Mouse (Mus musculus) intestine, embryonic 15.5 days (tissue): ENCODE measurements around the gene Gm20388. TPM values are rescaled to one million over a fixed set of nuclear protein-coding genes. Genes with fewer than 3 reads are reported as not detected.
A peak's percentile ranks its signal among the peaks of the same experiment; 100 is the strongest.

ENCODE experiments used
- ATAC-seq: fragments of 200-750 bp; cut with Nextera tagmentation; 2 replicates; pipeline ENCODE4 v1.8.0; 2017; ENCODE audit warnings: moderate TSS enrichment, moderate library complexity
- H3K27ac ChIP-seq: fragments of 300-500 bp; sonication (generic); 2 replicates; pipeline ENCODE4 v1.5.1; 2015; ENCODE audit warnings: mild to moderate bottlenecking, inconsistent platforms
- H3K27me3 ChIP-seq: fragments of 300-500 bp; sonication (generic); replicated peaks from 2 replicates; pipeline ENCODE4 v1.6.1; 2015; ENCODE audit warnings: inconsistent platforms
- H3K36me3 ChIP-seq: fragments of 300-500 bp; sonication (generic); 2 replicates; pipeline ENCODE4 v1.6.1; 2015; ENCODE audit warnings: inconsistent platforms
- H3K4me1 ChIP-seq: fragments of 300-500 bp; sonication (generic); replicated peaks from 2 replicates; pipeline ENCODE4 v1.6.1; 2015; ENCODE audit warnings: inconsistent platforms
- H3K4me2 ChIP-seq: fragments of 300-500 bp; sonication (generic); replicated peaks from 2 replicates; pipeline ENCODE4 v1.6.1; 2015; ENCODE audit warnings: mild to moderate bottlenecking, inconsistent platforms
- H3K4me3 ChIP-seq: fragments of 300-500 bp; sonication (generic); replicated peaks from 2 replicates; pipeline ENCODE4 v1.5.1; 2015; ENCODE audit warnings: inconsistent platforms
- H3K9ac ChIP-seq: fragments of 300-500 bp; sonication (generic); 2 replicates; pipeline ENCODE4 v1.6.1; 2015; ENCODE audit warnings: inconsistent platforms
- H3K9me3 ChIP-seq: fragments of 300-500 bp; sonication (generic); 2 replicates; pipeline ENCODE4 v1.6.1; 2016; ENCODE audit warnings: inconsistent platforms
- WGBS: fragments of 180-500 bp; shearing (Covaris S2); methylation state at CpG from one replicate; pipeline ENCODE4 v1.1.7; 2015; 5-methylcytosine and 5-hydroxymethylcytosine counted together
- polyA plus RNA-seq: library from polyadenylated mRNA; unstranded; fragments of >200 nt; fragmentation: Nextera tagmentation; extraction: Ambion mirVana; gene quantifications from 2 replicates; pipeline ENCODE4 v1.2.1, GENCODE M21; 2015

Gm20388 gene
- polyA plus RNA-seq, 1 experiment from 2014 or later, result not detected

DNA sequence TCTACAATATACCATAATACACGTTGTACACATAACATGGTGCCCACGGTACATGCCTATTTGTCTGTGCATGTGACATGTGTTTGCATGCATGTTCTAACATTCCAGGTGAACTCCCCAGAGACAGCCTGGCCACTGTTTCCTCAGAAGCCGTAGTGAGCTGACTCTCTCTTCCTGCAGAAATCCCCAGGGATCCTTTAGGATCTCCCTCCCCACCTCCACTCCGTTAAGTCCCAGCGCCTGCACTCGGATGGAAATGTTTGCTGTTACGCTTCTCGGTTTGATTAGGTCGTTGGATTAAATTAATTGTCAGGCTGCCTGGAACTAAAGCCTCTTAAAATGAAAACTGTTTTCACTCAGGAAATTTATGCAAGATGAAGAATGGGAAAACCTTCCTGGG, 4352.4 kb downstream of the Gm20388 start:
- Histone ChIP-seq H3K27ac (no peak overlapping the region), H3K4me3 (no peak overlapping the region), H3K9ac (no peak overlapping the region), H3K4me1 (peaks cover 48% of the 10 kb centered on the region), H3K27me3 (no peaks in the 10 kb centered on the region), H3K4me2 (no peak overlapping the region), H3K9me3 (no peaks in the 10 kb centered on the region), H3K36me3 (no peaks in the 10 kb centered on the region)
- WGBS, result 57% methylated on average over 9 of the region's 9 CpGs
- ATAC-seq, result no peak

GRCm38 (mm10) chr8:124264032-124264431, 4353.4 kb downstream of the Gm20388 start:
- ATAC-seq, result no peak
- no peak overlapping the region for H3K4me3 ChIP-seq
- H3K27me3 ChIP-seq, result no peaks in the 10 kb centered on the region
- H3K4me1 ChIP-seq, result peaks cover 46% of the 10 kb centered on the region
- H3K36me3 ChIP-seq, result no peaks in the 10 kb centered on the region
- WGBS, result 47% methylated on average over 8 of the region's 8 CpGs
- no peak overlapping the region for H3K4me2 ChIP-seq
- no peak overlapping the region for H3K27ac ChIP-seq
- no peaks in the 10 kb centered on the region for H3K9me3 ChIP-seq
- no peak overlapping the region for H3K9ac ChIP-seq

DNA sequence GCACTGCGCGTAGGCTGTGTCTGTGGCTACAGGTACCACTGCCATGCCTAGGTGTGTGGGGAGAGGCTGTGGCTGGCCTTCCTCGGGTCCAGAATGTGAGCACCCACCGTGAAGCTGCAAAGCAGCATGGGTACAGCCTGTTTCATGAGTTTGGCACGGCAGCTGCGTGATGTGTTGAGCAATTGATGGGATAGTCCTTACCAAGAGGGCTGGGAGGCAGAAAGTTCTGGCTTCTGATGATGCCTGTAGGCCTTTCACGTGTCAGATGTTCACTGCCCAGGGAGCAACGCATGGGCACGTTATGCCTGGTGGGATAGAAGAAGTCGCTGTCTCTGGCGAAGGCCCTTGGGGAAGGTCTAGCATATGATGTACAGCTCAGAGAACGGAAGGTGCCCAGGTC, 4354.0 kb downstream of the Gm20388 start:
- Histone ChIP-seq H3K36me3 (no peaks in the 10 kb centered on the region), H3K27me3 (no peaks in the 10 kb centered on the region), H3K4me2 (no peak overlapping the region), H3K27ac (no peak overlapping the region), H3K4me1 (peaks cover 40% of the 10 kb centered on the region), H3K9ac (no peak overlapping the region), H3K4me3 (no peak overlapping the region), H3K9me3 (no peaks in the 10 kb centered on the region)
- 74% methylated on average over 12 of the region's 12 CpGs for WGBS
- ATAC-seq, result no peak

DNA sequence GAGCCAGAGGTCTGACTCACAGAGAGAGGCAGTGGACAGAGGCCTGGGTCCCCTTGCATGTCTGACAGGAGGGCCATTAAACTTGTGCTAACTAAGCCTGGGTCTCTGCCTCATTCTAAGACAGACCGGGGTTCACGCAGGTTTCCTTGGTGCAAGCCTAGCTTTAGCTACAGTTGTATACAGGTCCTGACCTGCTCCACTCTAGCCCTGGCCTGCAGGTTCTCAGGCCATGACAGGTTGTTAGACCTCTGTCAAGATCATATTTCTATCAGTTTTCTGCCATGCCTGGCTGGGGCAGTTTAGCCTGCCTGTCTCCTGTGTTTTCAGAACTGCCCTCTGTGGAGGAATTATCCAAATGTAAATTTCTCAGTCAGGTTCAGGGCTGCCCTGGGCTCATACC, 4354.5 kb downstream of the Gm20388 start:
- 69% methylated on average over 2 of the region's 2 CpGs for WGBS
- Histone ChIP-seq H3K27ac (no peak overlapping the region), H3K9me3 (no peaks in the 10 kb centered on the region), H3K36me3 (no peaks in the 10 kb centered on the region), H3K4me2 (no peak overlapping the region), H3K27me3 (no peaks in the 10 kb centered on the region), H3K9ac (no peak overlapping the region), H3K4me3 (no peak overlapping the region), H3K4me1 (peaks cover 37% of the 10 kb centered on the region)
- no peak for ATAC-seq

- Histone ChIP-seq H3K9ac (no peak overlapping the region), H3K27me3 (no peaks in the 10 kb centered on the region), H3K36me3 (no peaks in the 10 kb centered on the region), H3K27ac (no peak overlapping the region), H3K9me3 (no peaks in the 10 kb centered on the region), H3K4me3 (no peak overlapping the region), H3K4me1 (peaks cover 32% of the 10 kb centered on the region), H3K4me2 (no peak overlapping the region)
- ATAC-seq, result peak; percentile 88
- 61% methylated on average over 8 of the region's 8 CpGs for WGBS
These were observed 4355.2 kb downstream of the Gm20388 start for GRCm38 (mm10) chr8:124265798-124266197.

GRCm38 (mm10) chr8:124267206-124267605, 4356.6 kb downstream of the Gm20388 start:
- Histone ChIP-seq H3K4me2 (no peak overlapping the region), H3K27me3 (no peaks in the 10 kb centered on the region), H3K4me3 (no peak overlapping the region), H3K4me1 (peaks cover 37% of the 10 kb centered on the region), H3K9me3 (no peaks in the 10 kb centered on the region), H3K36me3 (no peaks in the 10 kb centered on the region), H3K9ac (no peak overlapping the region), H3K27ac (no peak overlapping the region)
- ATAC-seq, result no peak
- 78% methylated on average over 4 of the region's 4 CpGs for WGBS

GRCm38 (mm10) chr8:124270504-124270903, 4359.9 kb downstream of the Gm20388 start:
- Histone ChIP-seq H3K36me3 (peaks cover 1% of the 10 kb centered on the region), H3K9ac (no peak overlapping the region), H3K27ac (no peak overlapping the region), H3K27me3 (no peaks in the 10 kb centered on the region), H3K9me3 (no peaks in the 10 kb centered on the region), H3K4me3 (no peak overlapping the region), H3K4me1 (peaks cover 25% of the 10 kb centered on the region; the same call in 1 of the 2 replicates), H3K4me2 (no peak overlapping the region)
- ATAC-seq, result no peak
- WGBS, result 81% methylated on average over 6 of the region's 6 CpGs

- H3K4me2 ChIP-seq, result no peak overlapping the region
- no peak overlapping the region for H3K27ac ChIP-seq
- no peak overlapping the region for H3K4me3 ChIP-seq
- H3K9me3 ChIP-seq, result no peaks in the 10 kb centered on the region
- no peaks in the 10 kb centered on the region for H3K27me3 ChIP-seq
- ATAC-seq, result no peak
- H3K9ac ChIP-seq, result no peak overlapping the region
- peaks cover 21% of the 10 kb centered on the region; the same call in 1 of the 2 replicates for H3K4me1 ChIP-seq
- H3K36me3 ChIP-seq, result peaks cover 4% of the 10 kb centered on the region
- WGBS, result 76% methylated on average over 11 of the region's 11 CpGs
These were observed 4360.3 kb downstream of the Gm20388 start for GRCm38 (mm10) chr8:124270904-124271303.

GRCm38 (mm10) chr8:124271518-124271917, 4360.9 kb downstream of the Gm20388 start:
- H3K4me2 ChIP-seq, result no peak overlapping the region
- 75% methylated on average over 12 of the region's 12 CpGs for WGBS
- no peak for ATAC-seq
- no peak overlapping the region for H3K4me3 ChIP-seq
- H3K27ac ChIP-seq, result no peak overlapping the region
- no peaks in the 10 kb centered on the region for H3K9me3 ChIP-seq
- no peaks in the 10 kb centered on the region for H3K27me3 ChIP-seq
- H3K36me3 ChIP-seq, result peaks cover 4% of the 10 kb centered on the region
- H3K4me1 ChIP-seq, result 0 out of 2 replicates have a peak, but pooled peaks cover 20% of the 10 kb centered on the region
- no peak overlapping the region for H3K9ac ChIP-seq

DNA sequence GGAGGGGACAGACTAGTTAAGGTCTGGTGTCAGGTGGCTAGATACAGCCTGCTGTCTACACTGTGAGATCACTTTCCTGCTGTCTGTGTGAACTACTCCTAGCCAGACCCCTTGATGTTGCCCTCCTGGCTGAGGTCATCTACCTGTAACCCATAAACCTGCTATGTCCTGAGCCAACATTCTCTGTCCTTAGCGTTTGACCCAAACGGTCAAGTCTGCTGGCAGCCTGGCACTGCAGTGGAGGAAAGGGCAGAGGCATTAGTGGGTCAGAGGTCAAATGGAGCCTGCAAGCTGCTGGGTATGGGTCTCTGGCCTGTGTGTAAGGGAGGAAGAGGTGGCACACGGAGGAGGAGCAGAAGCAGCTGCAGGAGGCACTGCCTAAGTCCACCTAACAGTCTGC, 4362.2 kb downstream of the Gm20388 start:
- WGBS, result 45% methylated on average over 3 of the region's 3 CpGs
- no peak for ATAC-seq
- no peak overlapping the region for H3K9ac ChIP-seq

DNA sequence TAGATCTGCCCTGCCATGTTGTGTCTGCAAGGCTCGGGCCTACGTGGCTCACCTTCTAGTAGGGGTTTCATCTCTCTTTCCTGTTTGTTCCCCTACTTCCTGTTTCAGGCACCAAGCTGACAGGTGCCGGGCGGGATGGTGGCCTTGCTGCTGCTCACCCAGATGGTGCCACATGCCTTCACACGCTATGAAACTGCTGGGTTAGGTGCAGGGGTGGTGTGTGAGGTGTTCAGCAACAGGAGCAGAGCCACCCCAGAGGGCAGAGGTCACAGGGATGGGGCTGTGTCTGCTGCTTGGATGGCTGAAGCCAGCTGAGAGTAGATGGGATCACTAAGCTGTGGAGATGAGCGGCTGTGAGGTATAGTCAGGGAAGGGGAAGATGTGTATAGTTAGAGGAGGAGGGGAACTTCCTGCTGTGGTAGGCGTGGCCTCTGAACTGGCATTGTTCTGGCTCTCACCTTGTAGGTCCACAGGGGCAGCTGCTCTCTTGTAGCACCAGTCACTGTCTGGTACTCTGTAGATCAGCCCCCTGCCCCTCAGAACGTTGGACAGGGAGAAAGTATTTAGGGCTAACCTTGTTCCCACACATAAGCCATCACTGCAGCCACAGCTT, 4363.1 kb downstream of the Gm20388 start:
- H3K4me3 ChIP-seq, result no peak overlapping the region
- peaks cover 4% of the 10 kb centered on the region for H3K36me3 ChIP-seq
- H3K9me3 ChIP-seq, result no peaks in the 10 kb centered on the region
- no peak overlapping the region for H3K27ac ChIP-seq
- no peak overlapping the region for H3K4me2 ChIP-seq
- H3K4me1 ChIP-seq, result peaks cover 22% of the 10 kb centered on the region; the same call in 1 of the 2 replicates
- no peaks in the 10 kb centered on the region for H3K27me3 ChIP-seq
- ATAC-seq, result no peak
- no peak overlapping the region for H3K9ac ChIP-seq
- 57% methylated on average over 8 of the region's 8 CpGs for WGBS

More for the DNA sequence above, 4362.2 kb downstream of the Gm20388 start:
- 0 out of 2 replicates have a peak, but pooled peaks cover 20% of the 10 kb centered on the region for H3K4me1 ChIP-seq
- no peaks in the 10 kb centered on the region for H3K9me3 ChIP-seq
- no peaks in the 10 kb centered on the region for H3K27me3 ChIP-seq
- no peak overlapping the region for H3K4me2 ChIP-seq
- H3K36me3 ChIP-seq, result peaks cover 4% of the 10 kb centered on the region
- no peak overlapping the region for H3K4me3 ChIP-seq
- no peak overlapping the region for H3K27ac ChIP-seq

- H3K9me3 ChIP-seq, result no peaks in the 10 kb centered on the region
- no peak overlapping the region for H3K27ac ChIP-seq
- H3K4me2 ChIP-seq, result no peak overlapping the region
- 52% methylated on average over 10 of the region's 10 CpGs for WGBS
- H3K4me3 ChIP-seq, result no peak overlapping the region
- peaks cover 28% of the 10 kb centered on the region for H3K4me1 ChIP-seq
- peaks cover 4% of the 10 kb centered on the region for H3K36me3 ChIP-seq
- no peaks in the 10 kb centered on the region for H3K27me3 ChIP-seq
- no peak overlapping the region for H3K9ac ChIP-seq
- ATAC-seq, result no peak
These were observed 4363.9 kb downstream of the Gm20388 start for GRCm38 (mm10) chr8:124274441-124275120.
